24 mouse cellular contexts compared by ENCODE assay signal in the genomic region with DNA sequence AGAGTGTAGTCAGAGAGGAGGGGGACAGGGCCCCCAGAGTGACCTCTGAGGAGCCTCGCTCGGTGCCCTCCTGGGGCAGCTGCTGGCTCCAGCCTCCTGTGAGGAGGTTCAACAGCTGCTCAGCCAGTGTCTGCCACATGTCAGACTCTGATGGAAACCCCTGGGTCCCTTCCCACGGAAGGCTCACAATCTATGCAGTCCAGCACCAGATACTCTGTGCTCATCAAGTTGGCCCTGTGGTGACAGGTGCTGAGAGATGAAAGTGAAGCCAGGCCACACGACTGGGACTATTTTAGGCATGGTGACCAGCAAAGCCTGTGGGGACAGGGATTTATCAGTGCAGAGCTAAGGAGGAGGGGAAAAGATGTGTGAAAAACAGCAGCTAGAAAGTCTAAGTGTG. TPM values are rescaled to one million over a fixed set of nuclear protein-coding genes. Genes with fewer than 3 reads are reported as not detected.
DNase-seq lines count a peak whose midpoint lies in the region; ATAC-seq lines count a peak whose summit lies in the region.
"Had no signal": no experiment of that assay in that cellular context is flagged by ENCODE, and none has a peak within 500 bp of the region (broad histone marks: within the 10 kb centered on the region; RNA-seq: fewer than 3 reads in every experiment).

No protein-coding gene starts in this region.

- peak overlapping the region; percentile 57 for H3K9ac ChIP-seq in heart, embryonic 13.5 days
- no peak overlapping the region for H3K9ac ChIP-seq in embryonic facial prominence, embryonic 15.5 days
- H3K9ac ChIP-seq in limb, embryonic 13.5 days = no peak overlapping the region
- no peak overlapping the region for H3K9ac ChIP-seq in intestine, embryonic 15.5 days
- H3K9ac ChIP-seq: forebrain, postnatal 0 days; limb, embryonic 15.5 days; midbrain, embryonic 15.5 days; neural tube, embryonic 15.5 days had no signal

- intact Hi-C loops in gastrocnemius, postnatal 36 days (cut with DNase I) = loop anchor here (5.0 kb wide), 1 partner anchor 82 kb away; no protein-coding TSS in a partner anchor

- H3K4me2 ChIP-seq in heart, embryonic 13.5 days = peak overlapping the region; percentile 27
- H3K4me2 ChIP-seq in embryonic facial prominence, embryonic 15.5 days (replicated peaks) = no peak overlapping the region
- H3K4me2 ChIP-seq in limb, embryonic 13.5 days (replicated peaks) = no peak overlapping the region
- no peak overlapping the region for H3K4me2 ChIP-seq in intestine, embryonic 15.5 days (replicated peaks)
- H3K4me2 ChIP-seq: limb, embryonic 15.5 days; midbrain, embryonic 15.5 days; neural tube, embryonic 15.5 days had no signal

- H3K27me3 ChIP-seq in heart, embryonic 13.5 days (replicated peaks) = peaks cover 17% of the 10 kb centered on the region
- H3K27me3 ChIP-seq in embryonic facial prominence, embryonic 15.5 days = no peaks in the 10 kb centered on the region
- no peaks in the 10 kb centered on the region for H3K27me3 ChIP-seq in limb, embryonic 13.5 days
- H3K27me3 ChIP-seq in intestine, embryonic 15.5 days (replicated peaks) = no peaks in the 10 kb centered on the region
- H3K27me3 ChIP-seq: limb, embryonic 15.5 days; midbrain, embryonic 15.5 days; neural tube, embryonic 15.5 days had no signal

- ATAC-seq in heart, embryonic 13.5 days (ENCODE audit: extremely low read depth, insufficient number of reproducible peaks, low FRiP score, low TSS enrichment) = peak; percentile 48
- ATAC-seq in embryonic facial prominence, embryonic 15.5 days (ENCODE audit: insufficient number of reproducible peaks, low FRiP score, low TSS enrichment, low read depth) = peak; percentile 50; the same call in 1 of the 2 replicates
- ATAC-seq in limb, embryonic 13.5 days (ENCODE audit: low FRiP score, low read depth) = peak; percentile 53
- no peak for ATAC-seq in intestine, embryonic 15.5 days
- ATAC-seq: CD4-positive, CD25-positive, alpha-beta regulatory T cell, adult 4 months; forebrain, postnatal 0 days; hindbrain, postnatal 0 days; intestine, postnatal 0 days; midbrain, embryonic 15.5 days had no signal

- H3K4me1 ChIP-seq in heart, embryonic 13.5 days = peaks cover 89% of the 10 kb centered on the region
- 0 out of 2 replicates have a peak, but pooled peaks cover 4% of the 10 kb centered on the region for H3K4me1 ChIP-seq in embryonic facial prominence, embryonic 15.5 days
- H3K4me1 ChIP-seq in limb, embryonic 13.5 days = peaks cover 18% of the 10 kb centered on the region
- peaks cover 2% of the 10 kb centered on the region; the same call in 1 of the 2 replicates for H3K4me1 ChIP-seq in intestine, embryonic 15.5 days (replicated peaks)

- H3K9me3 ChIP-seq in heart, embryonic 13.5 days = no peaks in the 10 kb centered on the region
- H3K9me3 ChIP-seq in embryonic facial prominence, embryonic 15.5 days (replicated peaks) = no peaks in the 10 kb centered on the region
- H3K9me3 ChIP-seq in limb, embryonic 13.5 days = no peaks in the 10 kb centered on the region
- H3K9me3 ChIP-seq in intestine, embryonic 15.5 days = no peaks in the 10 kb centered on the region
- H3K9me3 ChIP-seq: limb, embryonic 15.5 days; midbrain, embryonic 15.5 days; neural tube, embryonic 15.5 days had no signal

- H3K36me3 ChIP-seq in heart, embryonic 13.5 days = peaks cover 43% of the 10 kb centered on the region
- peaks cover 10% of the 10 kb centered on the region for H3K36me3 ChIP-seq in embryonic facial prominence, embryonic 15.5 days
- H3K36me3 ChIP-seq in limb, embryonic 13.5 days = peaks cover 38% of the 10 kb centered on the region
- peaks cover 13% of the 10 kb centered on the region; the same call in 1 of the 2 replicates for H3K36me3 ChIP-seq in intestine, embryonic 15.5 days
- H3K36me3 ChIP-seq: midbrain, embryonic 15.5 days had no signal

- peak overlapping the region; percentile 93 for H3K27ac ChIP-seq in heart, embryonic 13.5 days (replicated peaks)
- no peak overlapping the region for H3K27ac ChIP-seq in embryonic facial prominence, embryonic 15.5 days (replicated peaks)
- H3K27ac ChIP-seq in limb, embryonic 13.5 days = no peak overlapping the region
- H3K27ac ChIP-seq in intestine, embryonic 15.5 days = no peak overlapping the region
- H3K27ac ChIP-seq: hindbrain, postnatal 0 days; layer of hippocampus, adult 2 months; limb, embryonic 15.5 days; macrophage; midbrain, embryonic 15.5 days; neural tube, embryonic 15.5 days had no signal

- no peak overlapping the region for H3K4me3 ChIP-seq in heart, embryonic 13.5 days
- H3K4me3 ChIP-seq in embryonic facial prominence, embryonic 15.5 days (replicated peaks) = no peak overlapping the region
- no peak overlapping the region for H3K4me3 ChIP-seq in limb, embryonic 13.5 days
- H3K4me3 ChIP-seq in intestine, embryonic 15.5 days (replicated peaks) = no peak overlapping the region
- H3K4me3 ChIP-seq: layer of hippocampus, adult 2 months; limb, embryonic 15.5 days; midbrain, embryonic 15.5 days; neural tube, embryonic 15.5 days had no signal

- peak; percentile 51 for DNase-seq in gastrocnemius, adult 18-20 months (ENCODE audit: low spot score)
- no peak for DNase-seq in gastrocnemius, postnatal 36 days
- no peak for DNase-seq in heart, adult 18-20 months
- no peak for DNase-seq in lung, postnatal 14 days
- DNase-seq: adrenal gland, postnatal 25 days; cerebellum, adult 8-10 months; cerebellum, postnatal 36 days; embryo, embryonic 11 days; forebrain, postnatal 0 days; kidney, postnatal 25 days; layer of hippocampus, postnatal 36 days; spleen, adult 18-20 months had no signal

- WGBS in heart, embryonic 13.5 days = 25% methylated on average over 4 of the region's 4 CpGs
- 59% methylated on average over 4 of the region's 4 CpGs for WGBS in embryonic facial prominence, embryonic 15.5 days
- 49% methylated on average over 4 of the region's 4 CpGs for WGBS in limb, embryonic 13.5 days
- WGBS in intestine, embryonic 15.5 days = 54% methylated on average over 4 of the region's 4 CpGs

RNA-seq across cellular contexts. Expression of gene Slc25a51, which starts 36.2 kb away (rescaled TPM):
- total RNA-seq in gastrocnemius, adult 18-20 months (2021) = 10 to 100 TPM; 90.9 to 92.9 TPM
- 10 to 100 TPM; 80.1 to 89.9 TPM for total RNA-seq in gastrocnemius, postnatal 36 days (2021)
- polyA plus RNA-seq in heart, embryonic 13.5 days (2015; fragmentation: Nextera tagmentation; extraction: Ambion mirVana) = 59.0 and 64.6 TPM in 2 replicates
- 100 to 1,000 TPM; 103 to 107 TPM for total RNA-seq in heart, adult 18-20 months (2021)
- polyA plus RNA-seq in embryonic facial prominence, embryonic 15.5 days (2015; fragmentation: Nextera tagmentation; extraction: Ambion mirVana) = 58.9 and 64.8 TPM in 2 replicates
- 53.9 and 68.1 TPM in 2 replicates for polyA plus RNA-seq in limb, embryonic 13.5 days (2015; fragmentation: Nextera tagmentation; extraction: Ambion mirVana)
- 53.1 and 54.2 TPM in 2 replicates for polyA plus RNA-seq in intestine, embryonic 15.5 days (2015; fragmentation: Nextera tagmentation; extraction: Ambion mirVana)
